Mouse (Mus musculus) cerebellum, adult 2 months (tissue): ENCODE results near the gene Gdpd5. TPM values are rescaled to one million over a fixed set of nuclear protein-coding genes. Genes with fewer than 3 reads are reported as not detected.

Experiments
- DNase-seq, 2 experiments: peaks; one replicate each; pipeline ENCODE4 v3.0.0; 2021
- H3K27ac ChIP-seq: fragments of 200-500 bp; 2 replicates; pipeline ENCODE4 v1.5.1; 2012; ENCODE audit warnings: low read length, control low read depth, inconsistent platforms; ENCODE audit not compliant: insufficient read depth
- H3K27me3 ChIP-seq: fragments of 200-500 bp; 2 replicates; pipeline ENCODE4 v1.6.1; 2012; ENCODE audit warnings: inconsistent platforms, mild to moderate bottlenecking, low read length, moderate library complexity; ENCODE audit not compliant: control insufficient read depth, insufficient read depth
- H3K4me1 ChIP-seq: fragments of 200-500 bp; 2 replicates; pipeline ENCODE4 v1.6.1; 2011; ENCODE audit warnings: low read length; ENCODE audit not compliant: control insufficient read depth, insufficient read depth
- H3K4me3 ChIP-seq: fragments of 200-500 bp; replicated peaks from 2 replicates; pipeline ENCODE3; 2011; ENCODE audit warnings: mild to moderate bottlenecking, low read depth, low read length, control low read depth; ENCODE audit not compliant: insufficient read depth
- CTCF ChIP-seq: fragments of 200-500 bp; IDR thresholded peaks from 2 replicates; pipeline ENCODE4 v1.5.1; 2011; ENCODE audit warnings: low read depth, mild to moderate bottlenecking, control low read depth, low read length, moderate library complexity, borderline replicate concordance; ENCODE audit not compliant: insufficient read depth
- POLR2A ChIP-seq: fragments of 200-500 bp; IDR thresholded peaks from 2 replicates; pipeline ENCODE4 v1.6.1; 2011; ENCODE audit warnings: low read length, control low read depth, borderline replicate concordance; ENCODE audit not compliant: insufficient read depth
- WGBS: fragments of 180-500 bp; shearing (Covaris S2); methylation state at CpG from one replicate; pipeline ENCODE4 v1.1.7; 2018; 5-methylcytosine and 5-hydroxymethylcytosine counted together
- polyA plus RNA-seq: library from polyadenylated mRNA; depleted of rRNA; stranded (reverse); fragments of >200 nt; gene quantifications from 2 replicates; pipeline ENCODE4 v1.2.3, GENCODE M21; 2012

Gene Gdpd5
- polyA plus RNA-seq, 1 experiment: 49.4 TPM

DNA sequence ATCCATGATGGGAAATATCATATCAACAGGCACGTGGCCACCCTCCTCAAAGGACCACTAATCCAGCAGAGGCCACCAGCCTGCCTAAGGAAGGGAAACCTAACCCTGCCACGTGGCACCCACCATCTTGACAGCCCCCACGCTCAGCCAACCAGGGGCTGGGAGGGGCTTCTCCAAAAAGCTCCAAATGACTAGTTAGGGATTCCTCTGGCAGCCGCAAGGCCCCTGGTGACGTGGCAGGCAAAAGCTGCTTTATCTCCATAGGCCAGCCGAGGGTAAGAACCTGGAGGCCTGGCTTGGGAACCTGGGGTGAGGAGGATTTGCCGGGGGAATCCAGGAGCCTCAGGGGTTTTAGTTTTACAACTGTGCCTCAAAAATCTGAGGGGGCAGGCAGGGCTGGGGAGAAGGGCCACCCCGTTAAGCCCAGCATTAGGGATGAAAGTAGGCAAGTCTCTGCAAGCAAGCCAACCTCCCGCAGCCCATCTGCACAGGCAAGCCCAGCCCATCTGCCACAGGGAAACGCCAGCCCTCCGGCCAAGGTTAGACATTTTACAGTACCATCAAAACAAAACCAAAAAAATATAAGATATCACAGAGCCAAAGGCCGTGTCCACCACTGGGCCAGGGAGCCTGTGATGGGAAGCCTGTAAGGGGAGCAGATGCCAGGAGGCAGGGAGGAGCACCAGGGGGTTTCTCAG, 30.0 kb upstream of the Gdpd5 start:
- 18% methylated on average over 12 of the region's 12 CpGs for WGBS
- Histone ChIP-seq H3K4me3 (no peak overlapping the region), H3K27me3 (no peaks in the 10 kb centered on the region), H3K27ac (0 out of 2 replicates have a peak overlapping the region, but pooled peaks have one; percentile 15), H3K4me1 (peaks cover 11% of the 10 kb centered on the region; the same call in 1 of the 2 replicates)
- no peak for TF ChIP-seq CTCF
- no peak for TF ChIP-seq POLR2A
- DNase-seq: peak; percentile 68 to 71

DNA sequence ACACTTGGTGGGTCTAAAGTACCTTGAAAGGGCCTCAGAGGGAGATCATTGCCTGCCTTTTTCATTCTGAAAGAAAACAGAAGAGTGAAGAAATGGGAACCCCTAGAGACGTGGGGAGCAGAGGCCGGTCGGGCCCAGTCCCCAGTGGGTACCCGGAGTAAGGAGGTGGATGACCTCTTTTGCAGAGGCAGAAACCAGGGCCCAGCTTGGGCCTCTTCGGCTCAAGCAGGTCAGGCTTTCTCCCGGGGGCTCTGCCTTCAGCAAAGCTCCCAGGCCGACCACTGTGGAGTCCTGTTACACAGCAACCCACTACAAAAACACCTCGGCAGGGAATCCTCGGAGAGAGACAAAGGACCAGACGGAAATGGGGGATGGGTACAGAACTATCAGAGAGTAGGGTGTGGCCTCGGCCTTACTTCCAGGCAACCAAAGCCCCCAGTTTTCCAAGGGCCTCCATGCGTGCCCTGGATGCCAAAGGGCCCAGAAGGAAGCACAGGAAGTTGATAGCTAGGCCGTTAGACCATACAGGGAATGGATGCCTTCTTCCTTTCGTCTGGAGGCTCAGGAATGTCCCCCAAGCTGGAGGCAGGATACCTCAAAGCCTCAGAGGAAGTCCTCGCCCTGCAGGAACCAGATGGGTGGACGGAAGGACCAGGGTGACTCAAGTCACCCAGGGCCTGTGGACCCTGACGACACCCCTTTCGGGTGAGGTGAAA, 29.3 kb upstream of the Gdpd5 start:
- WGBS: 58% methylated on average over 18 of the region's 18 CpGs
- Histone ChIP-seq H3K27ac (0 out of 2 replicates have a peak overlapping the region, but pooled peaks have one; percentile 15), H3K4me1 (peaks cover 11% of the 10 kb centered on the region; the same call in 1 of the 2 replicates), H3K4me3 (peak overlapping the region; percentile 35), H3K27me3 (no peaks in the 10 kb centered on the region)
- no peak for TF ChIP-seq CTCF
- no peak for TF ChIP-seq POLR2A
- no peak for DNase-seq

DNA sequence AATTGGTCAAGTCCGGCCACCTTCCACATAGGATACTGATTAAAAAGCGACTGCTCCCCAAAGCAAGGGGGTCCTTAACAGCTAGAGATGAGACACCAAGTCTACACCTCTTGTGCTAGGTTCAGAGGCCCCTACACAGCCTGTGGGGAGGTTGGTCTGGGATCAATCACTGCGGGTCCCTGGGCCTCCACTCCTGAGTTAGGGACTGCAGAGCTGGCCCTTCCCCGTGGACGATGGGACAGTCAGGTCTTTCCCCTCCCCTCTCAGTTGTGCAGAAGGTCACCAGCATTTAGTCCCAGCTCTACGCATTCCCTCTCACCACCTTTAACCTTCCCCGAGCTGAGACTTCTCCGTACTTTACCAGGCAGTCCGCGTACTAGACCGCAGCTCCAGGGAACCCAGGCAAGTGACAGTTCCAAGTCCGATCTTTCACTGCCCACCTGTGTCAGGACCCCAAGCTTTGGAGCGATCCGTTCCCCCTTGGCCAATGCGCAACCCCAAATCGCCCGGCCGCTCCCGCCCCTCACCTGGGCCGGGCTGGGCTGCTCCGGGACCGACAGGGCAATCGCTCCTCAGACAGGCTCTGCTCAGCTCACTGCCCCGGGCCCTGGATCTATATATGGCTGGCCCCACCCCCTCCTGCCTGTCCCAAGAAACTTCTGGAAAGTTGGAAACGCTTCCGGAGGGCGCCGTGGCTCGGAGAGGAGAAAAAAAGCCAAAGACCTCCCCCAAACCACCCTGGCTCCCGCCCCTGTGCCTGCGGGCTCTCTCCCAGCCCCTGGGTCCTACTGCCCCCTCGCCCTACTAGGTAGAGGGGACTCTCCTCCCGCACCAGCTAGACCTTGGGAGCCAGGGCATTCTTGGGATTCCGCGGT, 28.5 kb upstream of the Gdpd5 start, which contains the start of gene Serpinh1:
Serpinh1 (minus strand) TSS at position 714 of the 875 bp plus-strand sequence.
- H3K27ac ChIP-seq: no peak within 1 kb of the TSS
- H3K4me1 ChIP-seq: peaks cover 11% of the 10 kb centered on the region; the same call in 1 of the 2 replicates
- 48% methylated on average over 35 of the region's 35 CpGs for WGBS
- H3K27me3 ChIP-seq: no peaks in the 10 kb centered on the region
- DNase-seq: no peak
- peak within 1 kb of the TSS; percentile 35 for H3K4me3 ChIP-seq
- TF ChIP-seq CTCF (no peak), POLR2A (no peak)

DNA sequence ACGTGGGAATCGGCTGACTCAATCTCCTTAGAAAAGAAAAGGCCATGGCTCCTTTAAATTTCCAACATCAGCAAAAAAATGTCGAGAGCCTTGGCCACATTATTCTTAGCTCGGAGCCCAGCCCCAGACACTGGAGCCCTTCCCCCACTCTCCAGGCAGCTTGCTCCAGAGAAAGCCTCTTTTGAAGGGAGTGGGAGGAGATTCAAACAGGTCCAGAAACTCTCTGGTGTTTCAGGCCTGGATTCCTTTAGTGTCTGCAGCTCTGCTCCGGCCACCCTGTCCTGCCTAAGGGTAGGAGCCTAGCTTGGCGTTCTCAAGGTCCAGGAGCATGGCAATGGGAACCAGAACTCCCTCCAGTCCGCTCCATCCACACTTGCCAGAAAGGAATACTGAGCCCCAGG, 25.5 kb upstream of the Gdpd5 start:
- DNase-seq: peak; percentile 25 to 38
- TF ChIP-seq CTCF (no peak), POLR2A (no peak)
- Histone ChIP-seq H3K27ac (no peak overlapping the region), H3K27me3 (no peaks in the 10 kb centered on the region), H3K4me1 (peaks cover 11% of the 10 kb centered on the region; the same call in 1 of the 2 replicates), H3K4me3 (no peak overlapping the region)
- WGBS: 42% methylated on average over 7 of the region's 7 CpGs

DNA sequence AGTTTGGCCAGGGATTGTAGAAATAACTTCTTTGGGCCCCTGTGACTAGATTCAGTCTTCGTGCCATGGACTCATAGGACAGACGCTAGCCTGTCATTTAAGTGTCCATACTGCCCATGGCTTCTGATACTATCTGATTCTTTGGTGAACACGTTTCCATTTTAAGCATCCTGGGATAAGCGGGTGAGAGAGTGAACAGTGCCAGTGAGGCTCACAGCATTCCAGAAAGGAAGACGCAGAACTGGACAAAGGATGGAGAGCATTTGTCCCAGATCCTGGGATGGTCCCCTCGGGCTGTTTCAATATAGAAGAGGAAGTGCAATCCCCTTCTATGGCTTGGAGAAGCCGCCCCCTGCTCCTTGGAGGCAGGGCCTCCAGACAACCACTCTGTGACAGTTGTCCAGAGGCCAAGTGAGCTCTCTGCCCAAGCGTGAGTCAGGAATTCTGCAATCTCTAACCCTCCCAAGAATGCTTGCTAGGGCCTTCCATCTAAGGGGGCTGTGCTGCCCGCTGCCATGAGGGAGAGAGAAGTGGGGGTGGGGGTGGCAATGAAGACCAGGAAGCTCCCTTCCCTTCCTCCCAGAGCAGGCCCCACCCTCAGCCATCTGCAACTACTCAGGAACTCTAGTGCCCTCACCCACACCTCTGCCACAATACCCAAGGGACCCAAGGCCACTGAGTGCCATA, 24.8 kb upstream of the Gdpd5 start:
- DNase-seq: no peak
- WGBS: 53% methylated on average over 9 of the region's 9 CpGs
- H3K27ac ChIP-seq: 0 out of 2 replicates have a peak overlapping the region, but pooled peaks have one; percentile 1
- H3K4me1 ChIP-seq: peaks cover 8% of the 10 kb centered on the region; the same call in 1 of the 2 replicates
- H3K4me3 ChIP-seq: no peak overlapping the region
- TF ChIP-seq CTCF (no peak), POLR2A (no peak)
- H3K27me3 ChIP-seq: no peaks in the 10 kb centered on the region

DNA sequence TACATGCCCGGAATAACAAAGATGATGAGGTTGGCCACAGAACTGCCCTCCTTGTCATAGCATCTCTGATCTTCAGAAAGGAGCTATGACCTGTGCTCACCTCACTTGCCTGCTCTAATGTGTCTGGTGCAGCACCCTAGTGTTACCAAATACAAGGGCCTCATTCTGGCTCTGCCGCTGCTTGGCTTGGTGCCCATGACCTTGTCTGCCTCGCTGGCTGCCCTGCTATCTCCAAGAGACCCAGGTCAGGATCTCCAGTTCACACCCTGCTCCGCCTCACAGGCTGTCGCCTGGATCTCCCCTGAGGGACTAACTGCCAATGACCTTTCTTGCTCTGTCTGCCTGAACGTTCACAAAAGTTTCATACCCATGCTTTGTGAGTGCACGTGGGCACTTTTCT, 24.0 kb upstream of the Gdpd5 start:
- 50% methylated on average over 7 of the region's 7 CpGs for WGBS
- Histone ChIP-seq H3K4me1 (0 out of 2 replicates have a peak, but pooled peaks cover under 1% of the 10 kb centered on the region), H3K4me3 (no peak overlapping the region), H3K27ac (no peak overlapping the region), H3K27me3 (no peaks in the 10 kb centered on the region)
- TF ChIP-seq POLR2A (no peak), CTCF (no peak)
- DNase-seq: no peak

DNA sequence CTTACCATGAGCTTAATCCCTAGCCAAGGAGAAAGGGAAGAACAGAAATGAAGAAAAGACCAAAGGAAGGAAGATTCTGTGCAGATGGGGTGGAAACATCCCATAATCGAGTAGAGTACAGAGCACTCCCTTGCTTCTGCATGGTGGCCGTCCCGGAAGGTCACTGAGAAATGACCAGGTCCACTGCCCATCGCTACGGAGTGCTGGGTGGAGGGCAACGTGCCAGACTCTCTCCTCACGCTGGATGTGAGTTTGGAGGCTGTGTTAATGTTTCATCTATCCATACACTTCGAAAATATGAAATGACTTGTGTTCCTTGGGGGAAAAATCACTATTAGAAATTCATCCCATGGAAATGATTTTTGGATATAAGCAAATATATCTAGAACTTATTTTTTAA, 22.8 kb upstream of the Gdpd5 start:
- no peak overlapping the region for H3K27ac ChIP-seq
- 83% methylated on average over 8 of the region's 8 CpGs for whole genome bisulfite sequencing
- H3K4me1 ChIP-seq: no peaks in the 10 kb centered on the region
- no peaks in the 10 kb centered on the region for H3K27me3 ChIP-seq
- TF ChIP-seq CTCF (no peak), POLR2A (no peak)
- no peak for DNase-seq
- H3K4me3 ChIP-seq: no peak overlapping the region
